Mouse (Mus musculus): ENCODE data around the gene Otop2. TPM values are rescaled to one million over a fixed set of nuclear protein-coding genes. Genes with fewer than 3 reads are reported as not detected.

Otop2 gene
- polyA plus RNA-seq, 1 experiment from 2014 or later = not detected

GRCm38 (mm10) chr11:115283891-115284620, 22.9 kb upstream of the Otop2 start:
- H3K79me2 ChIP-seq (ENCODE audit: inconsistent target) = no peaks in the 10 kb centered on the region
- no peak overlapping the region for H3K27ac ChIP-seq
- H3K4me3 ChIP-seq (ENCODE audit: inconsistent target) = no peak overlapping the region
- WGBS (ENCODE audit: missing documents) = 93% methylated on average over 12 of the region's 12 CpGs
- no peaks in the 10 kb centered on the region for H3K36me3 ChIP-seq (ENCODE audit: inconsistent target)

- Histone ChIP-seq H3K27ac (peak overlapping the region; percentile 52), H3K4me3 (ENCODE audit: inconsistent target) (no peak overlapping the region), H3K36me3 (ENCODE audit: inconsistent target) (no peaks in the 10 kb centered on the region), H3K79me2 (ENCODE audit: inconsistent target) (no peaks in the 10 kb centered on the region)
- 7% methylated on average over 4 of the region's 4 CpGs for WGBS (ENCODE audit: missing documents)
Observed at GRCm38 (mm10) chr11:115285282-115285681, 21.7 kb upstream of the Otop2 start.

DNA sequence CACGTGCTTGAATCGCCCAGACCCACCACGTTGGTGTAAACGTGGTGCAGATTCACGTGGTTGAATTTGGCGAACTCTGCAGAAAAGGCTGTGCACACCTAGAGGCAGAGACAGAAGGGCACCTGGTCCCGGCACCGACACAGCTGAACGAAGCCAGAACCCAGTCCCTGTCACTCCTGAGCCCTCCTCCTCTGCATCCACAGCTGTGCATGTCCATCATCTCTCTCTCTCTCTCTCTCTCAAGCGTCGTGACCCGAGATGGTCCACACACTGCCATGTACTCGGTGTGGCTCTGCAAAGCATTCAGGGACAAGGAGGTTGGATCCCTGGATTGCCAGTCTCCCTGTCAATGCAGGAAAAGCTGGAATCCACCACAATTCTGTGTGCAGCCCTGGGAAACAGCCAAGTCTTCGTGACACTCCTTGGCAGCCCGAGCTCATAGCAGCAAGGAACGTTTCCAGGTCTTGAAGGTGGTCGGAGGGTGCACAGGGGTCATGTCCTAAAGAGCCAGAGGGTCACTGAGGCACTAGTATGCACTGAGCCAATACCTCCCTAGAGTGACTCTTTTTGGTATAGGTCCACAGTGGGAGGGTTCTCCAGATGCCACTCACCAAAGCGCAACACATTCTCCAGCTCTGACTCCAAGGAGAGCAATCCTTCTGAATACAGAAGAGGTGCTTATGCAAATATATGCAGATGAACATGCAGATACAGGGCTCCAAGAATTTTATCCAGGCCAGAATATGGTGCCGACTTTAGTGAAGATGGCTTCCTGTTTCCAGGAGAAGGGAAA, 20.6 kb upstream of the Otop2 start:
- Histone ChIP-seq H3K79me2 (ENCODE audit: inconsistent target) (no peaks in the 10 kb centered on the region), H3K4me3 (ENCODE audit: inconsistent target) (no peak overlapping the region), H3K27ac (no peak overlapping the region), H3K36me3 (ENCODE audit: inconsistent target) (no peaks in the 10 kb centered on the region)
- 86% methylated on average over 19 of the region's 19 CpGs for WGBS (ENCODE audit: missing documents)

GRCm38 (mm10) chr11:115287386-115287785, 19.6 kb upstream of the Otop2 start:
- no peak overlapping the region for H3K4me3 ChIP-seq (ENCODE audit: inconsistent target)
- H3K79me2 ChIP-seq (ENCODE audit: inconsistent target) = no peaks in the 10 kb centered on the region

DNA sequence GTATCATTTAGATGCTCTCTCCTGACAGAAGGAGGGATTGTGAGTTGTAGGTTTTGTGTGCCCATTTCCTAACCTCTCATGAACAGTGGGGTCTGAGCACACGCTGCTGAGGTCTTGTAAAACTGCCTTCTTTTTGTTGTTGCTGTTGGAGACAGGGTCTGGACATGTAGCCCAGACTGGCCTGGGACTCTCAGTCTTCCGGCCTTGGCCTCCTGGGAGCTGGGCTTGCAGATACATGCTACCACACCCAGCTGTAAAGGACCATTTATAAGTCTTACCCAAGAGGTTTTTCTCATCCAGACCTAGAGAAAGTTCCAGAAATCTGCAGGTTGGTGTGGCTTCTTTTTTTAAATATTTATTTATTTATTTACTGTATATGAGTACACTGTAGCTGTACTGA, 18.7 kb upstream of the Otop2 start:
- 100% methylated on average over 1 of the region's 2 CpGs for WGBS (ENCODE audit: missing documents)

More at GRCm38 (mm10) chr11:115287386-115287785, 19.6 kb upstream of the Otop2 start:
- H3K27ac ChIP-seq = no peak overlapping the region
- 95% methylated on average over 5 of the region's 5 CpGs for WGBS (ENCODE audit: missing documents)
- no peaks in the 10 kb centered on the region for H3K36me3 ChIP-seq (ENCODE audit: inconsistent target)

DNA sequence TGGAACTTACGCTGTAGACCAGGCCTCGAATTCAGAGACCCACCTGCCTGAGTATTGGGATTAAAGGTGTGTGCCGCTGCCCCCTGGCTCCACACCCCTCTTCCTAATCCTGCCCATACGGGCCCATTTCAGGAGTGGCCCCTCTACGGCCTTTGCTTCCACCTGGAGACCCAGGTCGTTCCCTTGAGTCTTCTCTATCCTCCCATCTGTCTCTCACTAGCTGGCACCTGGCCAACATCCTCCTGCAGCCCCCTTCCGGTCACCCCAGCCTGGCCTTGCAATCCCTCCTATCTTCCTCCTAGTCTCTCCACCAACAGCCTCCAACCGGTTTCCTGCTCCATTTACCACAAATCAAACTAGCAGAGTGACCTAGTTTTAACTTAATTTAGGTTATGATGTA, 17.1 kb upstream of the Otop2 start:
- H3K36me3 ChIP-seq (ENCODE audit: inconsistent target) = no peaks in the 10 kb centered on the region
- H3K4me3 ChIP-seq (ENCODE audit: inconsistent target) = no peak overlapping the region
- H3K79me2 ChIP-seq (ENCODE audit: inconsistent target) = no peaks in the 10 kb centered on the region
- H3K27ac ChIP-seq = no peak overlapping the region
- WGBS (ENCODE audit: missing documents) = 69% methylated on average over 8 of the region's 8 CpGs

More for the DNA sequence above, 18.7 kb upstream of the Otop2 start:
- Histone ChIP-seq H3K4me3 (ENCODE audit: inconsistent target) (no peak overlapping the region), H3K36me3 (ENCODE audit: inconsistent target) (no peaks in the 10 kb centered on the region), H3K27ac (no peak overlapping the region), H3K79me2 (ENCODE audit: inconsistent target) (no peaks in the 10 kb centered on the region)

- no peak overlapping the region for H3K27ac ChIP-seq
- no peaks in the 10 kb centered on the region for H3K79me2 ChIP-seq (ENCODE audit: inconsistent target)
- WGBS (ENCODE audit: missing documents) = 100% methylated on average over 1 of the region's 1 CpGs
- H3K4me3 ChIP-seq (ENCODE audit: inconsistent target) = no peak overlapping the region
- H3K36me3 ChIP-seq (ENCODE audit: inconsistent target) = no peaks in the 10 kb centered on the region
Observed at GRCm38 (mm10) chr11:115290314-115290713, 16.6 kb upstream of the Otop2 start.

DNA sequence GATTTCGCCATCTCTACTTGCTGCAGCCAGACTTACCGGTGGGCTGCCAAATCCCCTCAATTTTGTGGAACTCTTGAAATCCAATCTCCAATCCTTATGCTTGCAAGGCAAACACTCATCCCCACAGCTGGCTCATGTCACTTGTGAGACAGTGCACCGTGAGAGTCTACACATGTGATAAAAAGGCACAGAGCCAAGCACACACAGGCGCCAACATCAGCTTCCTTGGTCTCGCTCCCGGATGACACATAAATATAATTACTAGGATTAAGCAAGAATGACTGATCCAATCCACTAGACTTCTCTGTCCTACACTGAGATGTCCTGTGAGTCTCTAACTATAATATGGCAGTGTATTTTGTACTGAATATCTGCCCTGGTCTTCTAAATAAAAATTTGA, 16.0 kb upstream of the Otop2 start:
- no peaks in the 10 kb centered on the region for H3K79me2 ChIP-seq (ENCODE audit: inconsistent target)
- no peaks in the 10 kb centered on the region for H3K36me3 ChIP-seq (ENCODE audit: inconsistent target)
- no peak overlapping the region for H3K4me3 ChIP-seq (ENCODE audit: inconsistent target)
- H3K27ac ChIP-seq = no peak overlapping the region
- WGBS (ENCODE audit: missing documents) = 74% methylated on average over 6 of the region's 6 CpGs

GRCm38 (mm10) chr11:115291503-115291902, 15.5 kb upstream of the Otop2 start:
- no peak overlapping the region for H3K4me3 ChIP-seq (ENCODE audit: inconsistent target)
- H3K79me2 ChIP-seq (ENCODE audit: inconsistent target) = no peaks in the 10 kb centered on the region
- no peaks in the 10 kb centered on the region for H3K36me3 ChIP-seq (ENCODE audit: inconsistent target)
- WGBS (ENCODE audit: missing documents) = 97% methylated on average over 10 of the region's 10 CpGs
- no peak overlapping the region for H3K27ac ChIP-seq

GRCm38 (mm10) chr11:115292631-115293375, 14.2 kb upstream of the Otop2 start:
- Histone ChIP-seq H3K79me2 (ENCODE audit: inconsistent target) (no peaks in the 10 kb centered on the region), H3K27ac (no peak overlapping the region), H3K4me3 (ENCODE audit: inconsistent target) (no peak overlapping the region), H3K36me3 (ENCODE audit: inconsistent target) (no peaks in the 10 kb centered on the region)
- 88% methylated on average over 12 of the region's 14 CpGs for WGBS (ENCODE audit: missing documents)

GRCm38 (mm10) chr11:115295939-115296338, 11.0 kb upstream of the Otop2 start:
- no peaks in the 10 kb centered on the region for H3K79me2 ChIP-seq (ENCODE audit: inconsistent target)
- H3K4me3 ChIP-seq (ENCODE audit: inconsistent target) = no peak overlapping the region
- no peak overlapping the region for H3K27ac ChIP-seq
- no peaks in the 10 kb centered on the region for H3K36me3 ChIP-seq (ENCODE audit: inconsistent target)
- 86% methylated on average over 11 of the region's 11 CpGs for WGBS (ENCODE audit: missing documents)

GRCm38 (mm10) chr11:115296471-115297210, 10.3 kb upstream of the Otop2 start:
- WGBS (ENCODE audit: missing documents) = 66% methylated on average over 19 of the region's 21 CpGs
- Histone ChIP-seq H3K79me2 (ENCODE audit: inconsistent target) (no peaks in the 10 kb centered on the region), H3K4me3 (ENCODE audit: inconsistent target) (no peak overlapping the region), H3K36me3 (ENCODE audit: inconsistent target) (no peaks in the 10 kb centered on the region), H3K27ac (no peak overlapping the region)

GRCm38 (mm10) chr11:115297214-115297826, 9.6 kb upstream of the Otop2 start, which contains the start of gene Fads6:
Gene Fads6, minus strand, starts transcription at chr11:115297663.
- Histone ChIP-seq H3K79me2 (ENCODE audit: inconsistent target) (no peaks in the 10 kb centered on the region), H3K27ac (no peak within 1 kb of the TSS), H3K4me3 (ENCODE audit: inconsistent target) (no peak within 1 kb of the TSS), H3K36me3 (ENCODE audit: inconsistent target) (no peaks in the 10 kb centered on the region)
- 3% methylated on average over 44 of the region's 44 CpGs for WGBS (ENCODE audit: missing documents)

- H3K36me3 ChIP-seq (ENCODE audit: inconsistent target) = no peaks in the 10 kb centered on the region
- H3K27ac ChIP-seq = no peak overlapping the region
- 67% methylated on average over 8 of the region's 8 CpGs for WGBS (ENCODE audit: missing documents)
- H3K4me3 ChIP-seq (ENCODE audit: inconsistent target) = no peak overlapping the region
- no peaks in the 10 kb centered on the region for H3K79me2 ChIP-seq (ENCODE audit: inconsistent target)
Observed at GRCm38 (mm10) chr11:115298160-115298559, 8.8 kb upstream of the Otop2 start.

All from macrophage (primary cell).